Mouse (Mus musculus): Measurements from ENCODE around the gene Rab7b. TPM values are rescaled to one million over a fixed set of nuclear protein-coding genes. Genes with fewer than 3 reads are reported as not detected.

Gene Rab7b
- polyA plus RNA-seq, 1 experiment: 1.5 TPM

DNA sequence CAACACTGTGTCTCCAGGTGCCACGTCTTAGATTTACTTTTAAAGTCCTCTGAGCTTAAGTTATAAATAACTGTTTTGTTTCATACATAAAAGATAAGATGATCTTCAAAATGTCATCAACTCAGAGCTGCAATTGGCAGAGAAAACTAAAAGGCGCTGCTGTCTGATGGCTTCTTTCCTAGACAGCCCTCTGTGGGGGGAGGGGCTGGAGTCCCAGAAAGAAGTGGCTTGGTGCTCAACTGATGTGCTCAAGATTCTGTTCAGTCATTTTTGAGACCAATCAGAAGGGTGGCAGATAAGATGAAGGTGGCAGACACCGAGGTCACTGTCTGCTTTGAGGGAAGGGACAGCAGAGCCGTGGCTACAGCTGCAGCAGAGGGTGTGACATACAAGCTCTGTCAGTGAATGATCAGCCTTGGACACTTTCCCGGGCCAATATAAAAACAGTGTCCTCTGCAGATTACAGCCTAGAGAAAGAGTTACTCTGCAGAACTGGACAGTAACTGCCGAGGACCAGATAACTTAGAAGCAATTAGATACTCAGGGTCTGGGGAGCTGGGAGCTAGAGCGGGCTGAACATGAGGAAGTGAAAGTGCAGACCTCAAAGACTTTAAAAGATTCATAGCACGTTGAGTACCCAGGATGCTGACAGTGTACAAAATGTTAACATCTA is 13.7 kb downstream of the Rab7b start:
- WGBS: 36% methylated on average over 8 of the region's 8 CpGs
- Histone ChIP-seq H3K27ac (ENCODE audit: insufficient read depth, low read depth, low read length) (no peak overlapping the region), H3K36me3 (ENCODE audit: control insufficient read depth, insufficient read depth, low read length) (no peaks in the 10 kb centered on the region), H3K4me1 (ENCODE audit: control insufficient read depth, insufficient read depth, insufficient read length, low read length) (no peaks in the 10 kb centered on the region), H3K4me3 (ENCODE audit: low read depth, low read length) (no peak overlapping the region), H3K27me3 (ENCODE audit: control insufficient read depth, insufficient read depth, low read length) (no peaks in the 10 kb centered on the region)
- TF ChIP-seq CTCF (IDR thresholded peaks at IDR 0.05; ENCODE audit: extremely low read depth, insufficient read length, insufficient replicate concordance, low read depth, low read length): no peak
- TF ChIP-seq POLR2A (IDR thresholded peaks at IDR 0.05; ENCODE audit: low read depth, low read length): no peak

DNA sequence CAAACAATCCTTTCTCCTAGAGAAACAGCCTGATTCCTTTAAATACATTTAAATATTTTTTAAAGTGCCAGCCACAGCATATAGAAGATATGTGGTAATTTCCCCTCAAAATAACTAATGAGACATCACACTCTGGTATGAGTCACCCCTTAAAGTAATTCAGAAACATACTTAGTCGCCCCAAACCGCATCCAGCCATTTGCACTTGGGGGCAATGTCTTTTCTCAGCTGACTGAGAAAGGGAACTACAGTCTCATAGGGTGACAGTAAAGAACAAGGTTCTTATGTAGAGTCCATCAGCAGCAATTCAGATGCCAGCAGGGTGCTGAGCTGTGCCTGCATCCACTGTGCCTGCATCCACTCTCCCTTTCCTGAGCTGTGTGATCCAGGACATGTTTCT is 15.0 kb downstream of the Rab7b start:
- Histone ChIP-seq H3K4me3 (ENCODE audit: low read depth, low read length) (no peak overlapping the region), H3K4me1 (ENCODE audit: control insufficient read depth, insufficient read depth, insufficient read length, low read length) (no peaks in the 10 kb centered on the region), H3K27ac (ENCODE audit: insufficient read depth, low read depth, low read length) (no peak overlapping the region), H3K36me3 (ENCODE audit: control insufficient read depth, insufficient read depth, low read length) (no peaks in the 10 kb centered on the region), H3K27me3 (ENCODE audit: control insufficient read depth, insufficient read depth, low read length) (no peaks in the 10 kb centered on the region)
- no peak for TF ChIP-seq CTCF (IDR thresholded peaks at IDR 0.05; ENCODE audit: extremely low read depth, insufficient read length, insufficient replicate concordance, low read depth, low read length)
- no peak for TF ChIP-seq POLR2A (IDR thresholded peaks at IDR 0.05; ENCODE audit: low read depth, low read length)
- 70% methylated on average over 2 of the region's 2 CpGs for WGBS

DNA sequence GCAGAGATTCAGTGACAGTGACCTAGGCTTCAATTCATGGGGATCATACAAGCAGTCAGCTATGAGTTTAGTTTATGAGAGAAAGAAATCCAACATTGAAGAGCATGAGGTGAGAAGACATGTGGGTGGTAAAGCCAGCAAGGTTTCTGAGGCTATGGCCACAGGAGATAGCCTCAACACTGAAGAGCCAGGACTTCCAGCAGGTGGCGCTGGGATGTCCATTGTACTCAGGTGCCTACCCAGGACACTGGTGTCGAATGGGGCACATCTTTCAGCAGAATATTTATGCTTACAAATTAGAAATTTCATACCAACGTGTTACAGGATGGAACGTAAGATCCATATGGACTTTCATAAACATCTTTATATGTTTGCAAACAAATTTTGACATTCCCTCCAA is 19.8 kb downstream of the Rab7b start:
- H3K4me1 ChIP-seq (ENCODE audit: control insufficient read depth, insufficient read depth, insufficient read length, low read length): no peaks in the 10 kb centered on the region
- TF ChIP-seq POLR2A (IDR thresholded peaks at IDR 0.05; ENCODE audit: low read depth, low read length) (no peak), CTCF (IDR thresholded peaks at IDR 0.05; ENCODE audit: extremely low read depth, insufficient read length, insufficient replicate concordance, low read depth, low read length) (peak; percentile 61; the same call in 1 of the 2 replicates)
- no peak overlapping the region for H3K4me3 ChIP-seq (ENCODE audit: low read depth, low read length)
- no peaks in the 10 kb centered on the region for H3K27me3 ChIP-seq (ENCODE audit: control insufficient read depth, insufficient read depth, low read length)
- H3K27ac ChIP-seq (ENCODE audit: insufficient read depth, low read depth, low read length): no peak overlapping the region
- H3K36me3 ChIP-seq (ENCODE audit: control insufficient read depth, insufficient read depth, low read length): no peaks in the 10 kb centered on the region
- WGBS: 18% methylated on average over 4 of the region's 4 CpGs

DNA sequence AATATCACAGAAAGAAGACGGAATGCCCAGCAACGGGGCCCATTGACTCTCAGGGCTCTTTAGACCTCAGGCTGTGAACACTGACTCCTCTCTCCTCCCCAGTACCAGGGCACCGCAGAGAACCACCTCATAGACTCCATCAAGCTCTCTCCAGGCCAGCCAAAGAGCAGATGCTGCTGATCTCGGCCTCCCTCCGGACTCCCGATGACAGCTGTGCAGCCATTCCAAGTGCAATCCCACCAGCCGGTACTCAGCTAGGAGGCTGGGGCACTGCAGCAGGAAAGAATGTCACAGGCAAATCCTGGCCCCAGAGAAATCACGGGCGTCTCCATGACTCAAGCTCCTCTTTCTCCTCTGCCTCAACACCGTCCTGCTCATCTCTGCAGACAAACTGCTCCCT is 23.0 kb downstream of the Rab7b start:
- WGBS: 81% methylated on average over 10 of the region's 10 CpGs
- Histone ChIP-seq H3K4me3 (ENCODE audit: low read depth, low read length) (no peak overlapping the region), H3K36me3 (ENCODE audit: control insufficient read depth, insufficient read depth, low read length) (no peaks in the 10 kb centered on the region), H3K27ac (ENCODE audit: insufficient read depth, low read depth, low read length) (no peak overlapping the region), H3K27me3 (ENCODE audit: control insufficient read depth, insufficient read depth, low read length) (no peaks in the 10 kb centered on the region), H3K4me1 (ENCODE audit: control insufficient read depth, insufficient read depth, insufficient read length, low read length) (no peaks in the 10 kb centered on the region)
- TF ChIP-seq POLR2A (IDR thresholded peaks at IDR 0.05; ENCODE audit: low read depth, low read length): no peak
- no peak for TF ChIP-seq CTCF (IDR thresholded peaks at IDR 0.05; ENCODE audit: extremely low read depth, insufficient read length, insufficient replicate concordance, low read depth, low read length)

- TF ChIP-seq CTCF (IDR thresholded peaks at IDR 0.05; ENCODE audit: extremely low read depth, insufficient read length, insufficient replicate concordance, low read depth, low read length) (peak; percentile 45; the same call in 1 of the 2 replicates), POLR2A (IDR thresholded peaks at IDR 0.05; ENCODE audit: low read depth, low read length) (no peak)
- WGBS: 28% methylated on average over 2 of the region's 2 CpGs
- Histone ChIP-seq H3K27me3 (ENCODE audit: control insufficient read depth, insufficient read depth, low read length) (no peaks in the 10 kb centered on the region), H3K36me3 (ENCODE audit: control insufficient read depth, insufficient read depth, low read length) (no peaks in the 10 kb centered on the region), H3K4me1 (ENCODE audit: control insufficient read depth, insufficient read depth, insufficient read length, low read length) (no peaks in the 10 kb centered on the region), H3K4me3 (ENCODE audit: low read depth, low read length) (no peak overlapping the region), H3K27ac (ENCODE audit: insufficient read depth, low read depth, low read length) (no peak overlapping the region)
Measured at GRCm38 (mm10) chr1:131712386-131712785, 23.9 kb downstream of the Rab7b start.

DNA sequence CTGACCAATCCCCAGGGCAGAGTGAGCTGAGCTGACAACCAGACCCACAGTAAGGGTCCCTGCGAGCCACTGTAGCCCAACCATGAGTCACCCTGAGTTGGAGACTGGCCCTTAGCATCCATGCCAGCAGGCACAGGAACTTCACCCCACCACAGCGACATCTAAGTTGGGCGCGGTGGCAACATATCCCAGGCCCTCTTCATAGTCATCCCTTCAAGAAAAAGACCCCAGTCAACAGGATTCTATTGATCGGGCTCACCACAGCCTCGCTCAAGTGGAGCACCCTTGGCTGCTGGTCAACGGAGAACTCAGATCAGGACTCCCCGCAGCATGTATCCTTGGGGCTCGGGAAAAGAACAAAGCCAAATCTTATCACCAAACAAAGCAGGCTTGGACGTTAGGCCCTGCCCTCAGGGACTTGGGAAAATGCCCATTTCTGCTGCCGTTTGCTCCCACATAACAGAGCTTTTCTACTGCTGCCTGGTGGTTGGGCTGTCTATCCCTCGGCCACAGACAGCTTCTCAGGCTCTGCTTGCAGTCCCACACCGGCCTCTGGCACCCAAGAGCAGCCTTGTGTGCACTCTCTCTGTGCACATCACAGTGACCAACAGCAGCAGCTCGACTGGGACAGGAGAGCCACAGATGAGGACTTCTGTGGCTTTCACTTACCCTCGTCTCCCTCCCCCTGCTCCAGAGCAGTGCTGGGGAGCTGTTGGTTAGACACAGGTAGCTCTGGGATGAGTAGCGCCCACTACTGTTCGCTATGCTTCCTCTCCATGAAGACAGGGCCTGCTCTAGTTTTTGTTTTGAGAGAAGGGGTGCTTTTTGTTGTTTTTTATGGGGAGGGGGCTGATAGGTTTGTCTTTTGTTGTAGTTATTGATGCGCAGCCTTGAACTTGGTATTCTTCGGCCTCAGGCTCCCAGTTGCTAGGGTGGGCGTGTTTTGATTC is 26.2 kb downstream of the Rab7b start:
- Histone ChIP-seq H3K27me3 (ENCODE audit: control insufficient read depth, insufficient read depth, low read length) (no peaks in the 10 kb centered on the region), H3K4me1 (ENCODE audit: control insufficient read depth, insufficient read depth, insufficient read length, low read length) (no peaks in the 10 kb centered on the region), H3K36me3 (ENCODE audit: control insufficient read depth, insufficient read depth, low read length) (no peaks in the 10 kb centered on the region), H3K27ac (ENCODE audit: insufficient read depth, low read depth, low read length) (no peak overlapping the region), H3K4me3 (ENCODE audit: low read depth, low read length) (no peak overlapping the region)
- WGBS: 71% methylated on average over 20 of the region's 20 CpGs
- TF ChIP-seq CTCF (IDR thresholded peaks at IDR 0.05; ENCODE audit: extremely low read depth, insufficient read length, insufficient replicate concordance, low read depth, low read length): no peak
